Mouse (Mus musculus) liver, embryonic 16.5 days (tissue): ENCODE measurements around the gene Ano8. TPM values are rescaled to one million over a fixed set of nuclear protein-coding genes. Genes with fewer than 3 reads are reported as not detected.

Source experiments
- ATAC-seq: fragments of 200-750 bp; cut with Nextera tagmentation; 2 replicates; pipeline ENCODE4 v1.8.0; 2017; ENCODE audit warnings: low read depth, mild to moderate bottlenecking, moderate number of reproducible peaks, moderate library complexity
- H3K27ac ChIP-seq: fragments of 300-500 bp; sonication (generic); 2 replicates; pipeline ENCODE4 v1.5.1; 2014; ENCODE audit warnings: mild to moderate bottlenecking, low read length
- H3K27me3 ChIP-seq: fragments of 300-500 bp; sonication (generic); 2 replicates; pipeline ENCODE4 v1.6.1; 2014; ENCODE audit warnings: low read depth, low read length, mixed read lengths; ENCODE audit not compliant: control insufficient read depth, insufficient read depth
- H3K36me3 ChIP-seq: fragments of 300-500 bp; sonication (generic); 2 replicates; pipeline ENCODE4 v1.6.1; 2014; ENCODE audit warnings: mild to moderate bottlenecking; ENCODE audit not compliant: control insufficient read depth, insufficient read depth
- H3K4me1 ChIP-seq: fragments of 300-500 bp; sonication (generic); 2 replicates; pipeline ENCODE4 v1.6.1; 2014; ENCODE audit warnings: low read depth, low read length, mixed read lengths; ENCODE audit not compliant: control insufficient read depth
- H3K4me2 ChIP-seq: fragments of 300-500 bp; sonication (generic); 2 replicates; pipeline ENCODE4 v1.6.1; 2014; ENCODE audit warnings: low read depth, low read length, mixed read lengths
- H3K4me3 ChIP-seq: fragments of 300-500 bp; sonication (generic); 2 replicates; pipeline ENCODE4 v1.5.1; 2014; ENCODE audit warnings: low read depth, mild to moderate bottlenecking, low read length
- H3K9ac ChIP-seq: fragments of 300-500 bp; sonication (generic); 2 replicates; pipeline ENCODE4 v1.6.1; 2014; ENCODE audit warnings: low read depth, low read length
- H3K9me3 ChIP-seq: fragments of 300-500 bp; sonication (generic); replicated peaks from 2 replicates; pipeline ENCODE4 v1.6.1; 2016; ENCODE audit warnings: low read length; ENCODE audit not compliant: control insufficient read depth
- WGBS: fragments of 180-500 bp; shearing (Covaris S2); extraction: QIAGEN DNeasy Blood & Tissue Kit; methylation state at CpG from one replicate; pipeline ENCODE4 v1.1.7; 2014; ENCODE audit not compliant: insufficient replicate concordance; 5-methylcytosine and 5-hydroxymethylcytosine counted together
- polyA plus RNA-seq: library from polyadenylated mRNA; unstranded; fragments of >200 nt; fragmentation: Nextera tagmentation; extraction: Ambion mirVana; gene quantifications from 2 replicates; pipeline ENCODE4 v1.2.1, GENCODE M21; 2015

The Ano8 gene
- polyA plus RNA-seq, 1 experiment from 2014 or later: 0.14 TPM

- H3K4me3 ChIP-seq: peak overlapping the region; percentile 81
- peak; percentile 93 for ATAC-seq
- H3K27ac ChIP-seq: peak overlapping the region; percentile 82
- peak overlapping the region; percentile 79 for H3K9ac ChIP-seq
- no peaks in the 10 kb centered on the region for H3K27me3 ChIP-seq
- H3K4me2 ChIP-seq: peak overlapping the region; percentile 99
- H3K36me3 ChIP-seq: peaks cover 5% of the 10 kb centered on the region; the same call in 1 of the 2 replicates
- H3K9me3 ChIP-seq: no peaks in the 10 kb centered on the region
- WGBS: under 1% methylated on average over 22 of the region's 22 CpGs
- peaks cover 23% of the 10 kb centered on the region for H3K4me1 ChIP-seq
Measured at GRCm38 (mm10) chr8:71488454-71488853, 2.7 kb upstream of the Ano8 start.

DNA sequence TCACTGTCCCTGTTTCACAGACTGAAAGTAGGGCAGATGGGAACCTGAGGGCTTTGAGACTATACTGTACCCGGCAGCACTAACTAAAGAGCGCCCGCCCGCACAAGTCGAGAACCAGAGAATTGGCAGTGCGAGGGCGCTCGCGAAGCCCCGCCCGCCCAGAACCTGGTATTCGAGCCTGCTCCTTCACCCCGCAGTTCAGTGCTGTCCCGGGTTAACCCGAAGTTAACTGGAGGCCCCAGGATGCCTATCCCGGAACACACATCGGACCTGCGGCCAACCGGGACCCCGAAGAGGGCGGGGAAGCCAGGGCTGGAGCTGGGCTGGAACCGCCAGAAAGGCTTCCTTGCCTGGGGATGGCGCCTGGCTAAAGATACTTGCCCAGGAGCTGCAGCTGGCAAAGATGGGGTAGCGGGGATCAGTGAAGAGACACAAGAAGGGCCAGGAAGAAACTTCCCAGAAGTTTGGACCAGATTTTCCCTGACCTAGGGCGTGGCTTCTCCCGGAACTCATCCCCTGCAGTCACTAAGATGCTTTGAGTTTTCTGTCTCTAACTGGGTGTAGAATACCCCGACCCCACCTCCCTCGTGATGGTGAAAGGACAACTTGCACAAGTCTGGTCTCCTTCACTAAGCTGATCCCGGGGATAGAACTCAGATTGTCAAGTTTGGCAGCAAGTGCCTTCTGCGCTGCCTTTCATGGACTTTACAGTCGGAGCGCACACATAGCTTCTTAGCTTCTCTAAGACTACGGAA is 2.1 kb upstream of the Ano8 start, which contains the start of gene Gtpbp3:
TSS of gene Gtpbp3 (plus strand) at position 413 of the 755 bp plus-strand sequence.
- Histone ChIP-seq H3K9me3 (no peaks in the 10 kb centered on the region), H3K9ac (peak within 1 kb of the TSS; percentile 79)
- under 1% methylated on average over 33 of the region's 33 CpGs for WGBS

GRCm38 (mm10) chr8:71486136-71486529 is 370 bp upstream of the Ano8 start:
- Histone ChIP-seq H3K27me3 (no peaks in the 10 kb centered on the region), H3K4me2 (peak overlapping the region; percentile 86), H3K36me3 (no peaks in the 10 kb centered on the region; the same call in 1 of the 2 replicates), H3K9ac (no peak overlapping the region), H3K9me3 (no peaks in the 10 kb centered on the region), H3K4me3 (no peak overlapping the region; the same call in 1 of the 2 replicates), H3K27ac (no peak overlapping the region), H3K4me1 (peaks cover 23% of the 10 kb centered on the region)
- no peak for ATAC-seq
- 21% methylated on average over 7 of the region's 7 CpGs for WGBS

More for the DNA sequence above, 2.1 kb upstream of the Ano8 start, which contains the start of gene Gtpbp3:
- H3K27ac ChIP-seq: peak within 1 kb of the TSS; percentile 82
- H3K36me3 ChIP-seq: peaks cover 5% of the 10 kb centered on the region; the same call in 1 of the 2 replicates
- no peaks in the 10 kb centered on the region for H3K27me3 ChIP-seq
- H3K4me3 ChIP-seq: peak within 1 kb of the TSS; percentile 81
- peaks cover 23% of the 10 kb centered on the region for H3K4me1 ChIP-seq
- peak; percentile 33; the same call in 1 of the 2 replicates for ATAC-seq
- peak within 1 kb of the TSS; percentile 99 for H3K4me2 ChIP-seq

GRCm38 (mm10) chr8:71484736-71485135 is 1.0 kb downstream of the Ano8 start:
- H3K9ac ChIP-seq: no peak overlapping the region
- no peak for ATAC-seq
- H3K4me1 ChIP-seq: peaks cover 22% of the 10 kb centered on the region
- no peaks in the 10 kb centered on the region for H3K36me3 ChIP-seq
- H3K27me3 ChIP-seq: no peaks in the 10 kb centered on the region
- H3K9me3 ChIP-seq: no peaks in the 10 kb centered on the region
- 91% methylated on average over 19 of the region's 19 CpGs for WGBS
- no peak overlapping the region for H3K27ac ChIP-seq
- H3K4me2 ChIP-seq: no peak overlapping the region
- H3K4me3 ChIP-seq: no peak overlapping the region

GRCm38 (mm10) chr8:71483932-71484331 is 1.8 kb downstream of the Ano8 start:
- H3K4me1 ChIP-seq: peaks cover 14% of the 10 kb centered on the region
- no peak overlapping the region for H3K9ac ChIP-seq
- no peak overlapping the region for H3K27ac ChIP-seq
- H3K4me2 ChIP-seq: no peak overlapping the region
- no peaks in the 10 kb centered on the region for H3K9me3 ChIP-seq
- H3K27me3 ChIP-seq: no peaks in the 10 kb centered on the region
- 52% methylated on average over 8 of the region's 8 CpGs for WGBS
- no peak overlapping the region for H3K4me3 ChIP-seq
- no peak for ATAC-seq
- no peaks in the 10 kb centered on the region for H3K36me3 ChIP-seq

DNA sequence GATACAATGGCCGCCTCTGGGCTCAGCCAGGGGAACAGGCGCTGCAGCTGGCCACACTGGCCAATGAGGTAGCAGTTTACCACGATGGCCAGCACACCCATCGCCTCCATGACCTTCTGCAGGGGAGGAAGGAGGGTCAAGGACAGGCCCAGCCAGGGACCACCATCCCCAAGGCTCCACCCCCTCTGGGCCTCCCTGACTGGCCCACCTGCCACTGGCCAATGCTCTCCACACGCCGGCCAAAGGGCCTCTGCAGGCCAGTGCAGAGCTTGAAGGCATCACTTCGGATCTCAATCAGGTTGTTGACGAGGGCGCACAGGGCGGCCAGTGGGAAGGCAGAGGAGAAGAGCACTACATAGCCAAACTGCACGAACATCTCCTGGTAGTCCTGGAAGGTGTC is 6.8 kb downstream of the Ano8 start:
- WGBS: 77% methylated on average over 10 of the region's 11 CpGs
- no peak overlapping the region for H3K4me3 ChIP-seq
- H3K9ac ChIP-seq: no peak overlapping the region
- H3K27ac ChIP-seq: no peak overlapping the region
- H3K27me3 ChIP-seq: no peaks in the 10 kb centered on the region
- ATAC-seq: no peak
- H3K4me1 ChIP-seq: peaks cover 11% of the 10 kb centered on the region
- H3K4me2 ChIP-seq: no peak overlapping the region
- H3K9me3 ChIP-seq: no peaks in the 10 kb centered on the region
- no peaks in the 10 kb centered on the region for H3K36me3 ChIP-seq

DNA sequence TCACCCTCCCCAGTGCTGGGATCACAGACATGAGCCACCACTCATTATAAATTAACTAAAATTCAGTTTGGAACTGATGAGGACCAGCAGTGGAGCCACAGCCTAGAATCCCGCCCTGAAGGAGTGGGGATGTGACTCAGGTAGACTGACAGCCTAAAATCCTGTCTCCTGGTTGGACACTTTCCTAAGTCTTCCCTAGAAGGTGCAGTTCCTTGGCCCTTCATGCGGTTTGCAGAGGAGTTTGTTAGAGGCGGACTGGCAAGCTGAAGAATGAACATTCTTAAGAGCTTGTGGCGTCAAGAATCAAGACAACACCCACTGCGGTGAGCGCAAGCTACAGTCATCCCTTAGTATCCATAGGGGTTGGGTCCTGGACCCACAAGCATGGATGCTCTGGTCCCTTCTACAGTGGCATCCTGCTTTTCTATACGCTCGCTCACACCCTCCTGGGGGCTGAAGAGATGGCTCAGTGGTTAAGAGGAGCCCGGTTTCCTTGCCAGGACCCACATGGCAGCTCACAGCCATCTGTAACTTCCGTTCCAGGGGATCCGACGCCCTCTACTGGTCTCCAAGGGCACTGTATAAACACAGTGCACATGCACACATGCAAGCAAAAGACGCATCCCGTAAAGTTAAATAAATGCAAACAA is 8.4 kb downstream of the Ano8 start:
- ATAC-seq: no peak
- peak overlapping the region; percentile 66 for H3K4me3 ChIP-seq
- peaks cover 11% of the 10 kb centered on the region for H3K4me1 ChIP-seq
- no peaks in the 10 kb centered on the region for H3K27me3 ChIP-seq
- 38% methylated on average over 14 of the region's 14 CpGs for WGBS
- peak overlapping the region; percentile 91 for H3K4me2 ChIP-seq
- no peak overlapping the region; the same call in 1 of the 2 replicates for H3K9ac ChIP-seq
- H3K9me3 ChIP-seq: no peaks in the 10 kb centered on the region
- no peaks in the 10 kb centered on the region; the same call in 1 of the 2 replicates for H3K36me3 ChIP-seq
- no peak overlapping the region for H3K27ac ChIP-seq

- Histone ChIP-seq H3K9ac (peak overlapping the region; percentile 63), H3K4me3 (peak overlapping the region; percentile 66), H3K4me2 (peak overlapping the region; percentile 91), H3K27ac (peak overlapping the region; percentile 25; the same call in 1 of the 2 replicates), H3K4me1 (peaks cover 11% of the 10 kb centered on the region), H3K9me3 (no peaks in the 10 kb centered on the region), H3K27me3 (no peaks in the 10 kb centered on the region), H3K36me3 (peaks cover 3% of the 10 kb centered on the region)
- peak; percentile 73 for ATAC-seq
- under 1% methylated on average over 107 of the region's 121 CpGs for WGBS
Measured at GRCm38 (mm10) chr8:71476099-71476940, 9.4 kb downstream of the Ano8 start.
